Mouse (Mus musculus) thymus, adult 2 months (tissue): Measurements from ENCODE around the gene Dnah12. TPM values are rescaled to one million over a fixed set of nuclear protein-coding genes. Genes with fewer than 3 reads are reported as not detected.

Experiments
- DNase-seq: peaks from one replicate; pipeline ENCODE4 v3.0.0; 2021
- H3K27ac ChIP-seq: fragments of 200-500 bp; 2 replicates; pipeline ENCODE4 v1.5.1; 2012; ENCODE audit warnings: low read length, control low read depth; ENCODE audit not compliant: control insufficient read depth, insufficient read depth
- H3K27me3 ChIP-seq: fragments of 200-500 bp; 2 replicates; pipeline ENCODE4 v1.6.1; 2012; ENCODE audit warnings: mild to moderate bottlenecking, low read length, moderate library complexity, mixed read lengths; ENCODE audit not compliant: control insufficient read depth, insufficient read depth
- H3K36me3 ChIP-seq: fragments of 200-500 bp; 2 replicates; pipeline ENCODE4 v1.6.1; 2012; ENCODE audit warnings: mild to moderate bottlenecking, low read length, moderate library complexity; ENCODE audit not compliant: control insufficient read depth, insufficient read depth
- H3K4me1 ChIP-seq: fragments of 200-500 bp; replicated peaks from 2 replicates; pipeline ENCODE4 v1.6.1; 2012; ENCODE audit warnings: low read length; ENCODE audit not compliant: control insufficient read depth, insufficient read depth
- H3K4me3 ChIP-seq: fragments of 200-500 bp; 2 replicates; pipeline ENCODE4 v1.5.1; 2012; ENCODE audit warnings: mild to moderate bottlenecking, low read length, control low read depth, moderate library complexity; ENCODE audit not compliant: control insufficient read depth, insufficient read depth
- CTCF ChIP-seq: fragments of 200-500 bp; IDR thresholded peaks from 2 replicates; pipeline ENCODE4 v1.5.1; 2012; ENCODE audit warnings: mild to moderate bottlenecking, control low read depth, low read length, moderate library complexity, borderline replicate concordance; ENCODE audit not compliant: control insufficient read depth, poor library complexity, insufficient read depth; ENCODE audit errors: extremely low read depth
- POLR2A ChIP-seq: fragments of 200-500 bp; IDR thresholded peaks from 2 replicates; pipeline ENCODE4 v1.6.1; 2012; ENCODE audit warnings: mild to moderate bottlenecking, low read length, control low read depth, moderate library complexity; ENCODE audit not compliant: control insufficient read depth, poor library complexity, insufficient read depth; ENCODE audit errors: extremely low read depth
- WGBS: fragments of 180-500 bp; shearing (Covaris S2); methylation state at CpG from one replicate; pipeline ENCODE4 v1.1.7; 2018; 5-methylcytosine and 5-hydroxymethylcytosine counted together
- polyA plus RNA-seq: library from polyadenylated mRNA; depleted of rRNA; stranded (reverse); fragments of >200 nt; gene quantifications from 2 replicates; pipeline ENCODE4 v1.2.3, GENCODE M21; 2012; rRNA removed

Gene Dnah12
- polyA plus RNA-seq, 1 experiment: 0.03 TPM

GRCm38 (mm10) chr14:26934891-26935290, 241.8 kb downstream of the Dnah12 start:
- H3K27me3 ChIP-seq: no peaks in the 10 kb centered on the region
- DNase-seq: no peak
- TF ChIP-seq CTCF (no peak), POLR2A (no peak)
- no peak overlapping the region for H3K4me3 ChIP-seq
- 0 out of 2 replicates have a peak, but pooled peaks cover 7% of the 10 kb centered on the region for H3K36me3 ChIP-seq
- no peak overlapping the region for H3K27ac ChIP-seq
- no peaks in the 10 kb centered on the region for H3K4me1 ChIP-seq
- 77% methylated on average over 3 of the region's 3 CpGs for WGBS

DNA sequence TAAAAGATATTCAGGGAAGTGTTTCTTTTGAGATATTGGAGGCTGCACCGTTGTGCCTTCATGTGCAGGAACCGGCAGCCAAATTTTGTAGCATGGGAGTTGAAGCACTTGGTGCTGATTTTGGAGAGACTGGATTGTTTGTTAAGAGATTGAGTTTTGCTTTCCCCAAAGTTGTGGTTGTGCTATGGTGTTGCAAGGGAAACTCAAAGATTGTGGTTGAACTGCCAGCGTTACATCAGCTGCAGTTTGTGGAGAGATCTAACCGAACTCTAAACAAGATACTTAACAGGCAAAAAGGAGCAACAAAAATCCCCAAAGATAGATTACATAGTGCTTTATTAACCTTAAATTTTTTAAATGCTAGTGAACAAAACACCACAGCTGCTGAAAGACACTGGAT, 242.5 kb downstream of the Dnah12 start:
- H3K4me1 ChIP-seq: no peaks in the 10 kb centered on the region
- no peaks in the 10 kb centered on the region for H3K27me3 ChIP-seq
- H3K36me3 ChIP-seq: 0 out of 2 replicates have a peak, but pooled peaks cover 7% of the 10 kb centered on the region
- H3K27ac ChIP-seq: no peak overlapping the region; the same call in 1 of the 2 replicates
- no peak for TF ChIP-seq POLR2A
- no peak for TF ChIP-seq CTCF
- no peak overlapping the region for H3K4me3 ChIP-seq
- 29% methylated on average over 4 of the region's 4 CpGs for WGBS
- DNase-seq: no peak

Other genes starting within 250 kb of the Dnah12 start
- gene Slmap, start 158.3 kb upstream of the Dnah12 start, polyA plus RNA-seq: 20.9 and 34.0 TPM in 2 replicates
- gene Dennd6a, start 119.4 kb upstream of the Dnah12 start, polyA plus RNA-seq: 17.1 and 19.7 TPM in 2 replicates
- 134 and 160 TPM in 2 replicates for gene Arf4, start 55.2 kb upstream of the Dnah12 start, polyA plus RNA-seq
- 13.0 and 14.3 TPM in 2 replicates for gene Pde12, start 23.4 kb upstream of the Dnah12 start, polyA plus RNA-seq
- 0.14 and 3.4 TPM in 2 replicates for gene Asb14, start 201.3 kb downstream of the Dnah12 start, polyA plus RNA-seq